Mouse (Mus musculus) heart, embryonic 14.5 days (tissue): ENCODE results near the gene Arhgef3. TPM values are rescaled to one million over a fixed set of nuclear protein-coding genes. Genes with fewer than 3 reads are reported as not detected.

ENCODE experiments used
- ATAC-seq: fragments of 200-750 bp; cut with Nextera tagmentation; 2 replicates; pipeline ENCODE4 v1.8.0; 2017; ENCODE audit warnings: low read depth, moderate TSS enrichment; ENCODE audit not compliant: insufficient number of reproducible peaks, insufficient read depth, low FRiP score
- H3K27ac ChIP-seq, 2 experiments: fragments of 200-500 bp in 1 of 2; fragments of 300-500 bp in 1 of 2; sonication (generic) in 1 of 2; replicated peaks in 1 of 2; 2 replicates each; pipeline ENCODE4 v1.5.1; 2012 to 2014; ENCODE audit warnings: low read depth in 2 of 2, low read length in 2 of 2, control low read depth in 1 of 2, mild to moderate bottlenecking in 1 of 2, mixed read lengths in 1 of 2; ENCODE audit not compliant: control insufficient read depth in 1 of 2, insufficient read depth in 1 of 2
- H3K27me3 ChIP-seq: fragments of 300-500 bp; sonication (generic); 2 replicates; pipeline ENCODE4 v1.6.1; 2014; ENCODE audit warnings: mild to moderate bottlenecking, low read length, control low read depth; ENCODE audit not compliant: control insufficient read depth, insufficient read depth
- H3K36me3 ChIP-seq: fragments of 300-500 bp; sonication (generic); 2 replicates; pipeline ENCODE4 v1.6.1; 2014; ENCODE audit warnings: mild to moderate bottlenecking, control low read depth, low read length, mixed read lengths; ENCODE audit not compliant: control insufficient read depth, insufficient read depth
- H3K4me1 ChIP-seq, 2 experiments: fragments of 200-500 bp in 1 of 2; fragments of 300-500 bp in 1 of 2; sonication (generic) in 1 of 2; 2 replicates each; pipeline ENCODE4 v1.6.1; 2012 to 2014; ENCODE audit warnings: low read length in 2 of 2, control low read depth in 1 of 2, mixed read lengths in 1 of 2; ENCODE audit not compliant: control insufficient read depth in 2 of 2, insufficient read depth in 2 of 2
- H3K4me2 ChIP-seq: fragments of 300-500 bp; sonication (generic); 2 replicates; pipeline ENCODE4 v1.6.1; 2014; ENCODE audit warnings: mild to moderate bottlenecking, low read length
- H3K4me3 ChIP-seq, 2 experiments: fragments of 200-500 bp in 1 of 2; fragments of 300-500 bp in 1 of 2; sonication (generic) in 1 of 2; 2 replicates each; pipeline ENCODE4 v1.5.1; 2012 to 2014; ENCODE audit warnings: low read length in 2 of 2, mild to moderate bottlenecking in 2 of 2, control low read depth in 1 of 2, low read depth in 1 of 2, moderate library complexity in 1 of 2; ENCODE audit not compliant: control insufficient read depth in 1 of 2, insufficient read depth in 1 of 2
- H3K9ac ChIP-seq: fragments of 300-500 bp; sonication (generic); 2 replicates; pipeline ENCODE4 v1.6.1; 2014; ENCODE audit warnings: mild to moderate bottlenecking, low read length
- H3K9me3 ChIP-seq: fragments of 300-500 bp; sonication (generic); 2 replicates; pipeline ENCODE4 v1.6.1; 2016; ENCODE audit warnings: low read length, control low read depth; ENCODE audit not compliant: control insufficient read depth
- WGBS: fragments of 180-500 bp; shearing (Covaris S2); extraction: QIAGEN DNeasy Blood & Tissue Kit; methylation state at CpG from one replicate; pipeline ENCODE4 v1.1.7; 2014; 5-methylcytosine and 5-hydroxymethylcytosine counted together
- polyA plus RNA-seq: library from polyadenylated mRNA; unstranded; fragments of >200 nt; fragmentation: Nextera tagmentation; extraction: Ambion mirVana; gene quantifications from 2 replicates; pipeline ENCODE4 v1.2.1, GENCODE M21; 2014

Arhgef3 gene
- polyA plus RNA-seq, 1 experiment from 2014 or later = 15.4 TPM

- peaks cover 7 to 22% of the 10 kb centered on the region in 2 experiments for H3K4me1 ChIP-seq
- no peak overlapping the region for H3K4me2 ChIP-seq
- no peaks in the 10 kb centered on the region for H3K9me3 ChIP-seq
- 35% methylated on average over 5 of the region's 5 CpGs for WGBS
- H3K27ac ChIP-seq = peak overlapping the region in 1 of 2 experiments; percentile 32; a peak in 1 of 4 replicates
- no peaks in the 10 kb centered on the region for H3K36me3 ChIP-seq
- H3K4me3 ChIP-seq = no peak overlapping the region
- no peak for ATAC-seq
- no peaks in the 10 kb centered on the region for H3K27me3 ChIP-seq
- H3K9ac ChIP-seq = no peak overlapping the region
Measured at GRCm38 (mm10) chr14:27341486-27341885, 226.8 kb downstream of the Arhgef3 start.

- Histone ChIP-seq H3K4me3 (no peak overlapping the region), H3K9ac (no peak overlapping the region), H3K4me2 (no peak overlapping the region), H3K36me3 (no peaks in the 10 kb centered on the region), H3K9me3 (no peaks in the 10 kb centered on the region), H3K27ac (no peak overlapping the region), H3K4me1 (peaks cover 7 to 27% of the 10 kb centered on the region in 2 experiments), H3K27me3 (no peaks in the 10 kb centered on the region)
- WGBS = 82% methylated on average over 2 of the region's 2 CpGs
- ATAC-seq = no peak
Measured at GRCm38 (mm10) chr14:27342451-27342850, 227.8 kb downstream of the Arhgef3 start.

GRCm38 (mm10) chr14:27344250-27344990 is 229.7 kb downstream of the Arhgef3 start:
- no peak overlapping the region for H3K4me3 ChIP-seq
- H3K27ac ChIP-seq = no peak overlapping the region; a peak in 1 of 4 replicates
- H3K4me2 ChIP-seq = no peak overlapping the region
- peaks cover 11 to 44% of the 10 kb centered on the region in 2 experiments for H3K4me1 ChIP-seq
- H3K9me3 ChIP-seq = no peaks in the 10 kb centered on the region
- H3K9ac ChIP-seq = no peak overlapping the region
- H3K27me3 ChIP-seq = no peaks in the 10 kb centered on the region
- 93% methylated on average over 4 of the region's 4 CpGs for WGBS
- ATAC-seq = no peak
- H3K36me3 ChIP-seq = no peaks in the 10 kb centered on the region

- Histone ChIP-seq H3K4me3 (no peak overlapping the region), H3K27ac (no peak overlapping the region; a peak in 1 of 4 replicates), H3K4me1 (peaks cover 19 to 53% of the 10 kb centered on the region in 2 experiments), H3K27me3 (no peaks in the 10 kb centered on the region), H3K9me3 (no peaks in the 10 kb centered on the region), H3K9ac (no peak overlapping the region), H3K4me2 (no peak overlapping the region), H3K36me3 (no peaks in the 10 kb centered on the region)
- no peak for ATAC-seq
- WGBS = 69% methylated on average over 7 of the region's 7 CpGs
Measured at GRCm38 (mm10) chr14:27345051-27345885, 230.6 kb downstream of the Arhgef3 start.

GRCm38 (mm10) chr14:27347224-27347623 is 232.5 kb downstream of the Arhgef3 start:
- peak overlapping the region in 1 of 2 experiments; percentile 91; a peak in 1 of 4 replicates for H3K27ac ChIP-seq
- H3K9ac ChIP-seq = no peak overlapping the region
- H3K9me3 ChIP-seq = no peaks in the 10 kb centered on the region
- no peak for ATAC-seq
- 68% methylated on average over 3 of the region's 3 CpGs for WGBS
- H3K27me3 ChIP-seq = no peaks in the 10 kb centered on the region
- peaks cover 24 to 60% of the 10 kb centered on the region in 2 experiments for H3K4me1 ChIP-seq
- H3K4me3 ChIP-seq = no peak overlapping the region
- no peak overlapping the region for H3K4me2 ChIP-seq
- no peaks in the 10 kb centered on the region for H3K36me3 ChIP-seq

- Histone ChIP-seq H3K9me3 (no peaks in the 10 kb centered on the region), H3K9ac (no peak overlapping the region), H3K27ac (peak overlapping the region; percentile 35 to 91; a peak in 2 of 4 replicates), H3K27me3 (no peaks in the 10 kb centered on the region), H3K4me2 (no peak overlapping the region), H3K4me3 (no peak overlapping the region), H3K36me3 (no peaks in the 10 kb centered on the region), H3K4me1 (peaks cover 26 to 63% of the 10 kb centered on the region in 2 experiments)
- no peak for ATAC-seq
- 82% methylated on average over 5 of the region's 5 CpGs for WGBS
Measured at GRCm38 (mm10) chr14:27347666-27348065, 233.0 kb downstream of the Arhgef3 start.

GRCm38 (mm10) chr14:27348088-27348487 is 233.4 kb downstream of the Arhgef3 start:
- H3K4me1 ChIP-seq = peaks cover 27 to 64% of the 10 kb centered on the region in 2 experiments
- H3K9ac ChIP-seq = no peak overlapping the region
- no peaks in the 10 kb centered on the region for H3K27me3 ChIP-seq
- 87% methylated on average over 2 of the region's 2 CpGs for WGBS
- H3K27ac ChIP-seq = peak overlapping the region in 1 of 2 experiments; percentile 91; a peak in 2 of 4 replicates
- no peak overlapping the region for H3K4me2 ChIP-seq
- no peak overlapping the region for H3K4me3 ChIP-seq
- no peaks in the 10 kb centered on the region for H3K36me3 ChIP-seq
- no peaks in the 10 kb centered on the region for H3K9me3 ChIP-seq
- ATAC-seq = no peak
